Mouse (Mus musculus) embryonic facial prominence, embryonic 12.5 days (tissue): ENCODE measurements around the gene Tenm2. TPM values are rescaled to one million over a fixed set of nuclear protein-coding genes. Genes with fewer than 3 reads are reported as not detected.

Experiments
- ATAC-seq: fragments of 200-750 bp; cut with Nextera tagmentation; 2 replicates; pipeline ENCODE4 v1.8.0; 2017; ENCODE audit not compliant: insufficient number of reproducible peaks, insufficient read depth, low FRiP score, low TSS enrichment
- H3K27ac ChIP-seq: fragments of 300-500 bp; sonication (generic); 2 replicates; pipeline ENCODE4 v1.5.1; 2016; ENCODE audit warnings: mild to moderate bottlenecking
- H3K27me3 ChIP-seq: fragments of 300-500 bp; sonication (generic); 2 replicates; pipeline ENCODE4 v1.6.1; 2016; ENCODE audit warnings: mild to moderate bottlenecking, moderate library complexity
- H3K36me3 ChIP-seq: fragments of 300-500 bp; sonication (generic); 2 replicates; pipeline ENCODE4 v1.6.1; 2016; ENCODE audit warnings: mild to moderate bottlenecking
- H3K4me1 ChIP-seq: fragments of 300-500 bp; sonication (generic); 2 replicates; pipeline ENCODE4 v1.6.1; 2016
- H3K4me2 ChIP-seq: fragments of 300-500 bp; sonication (generic); replicated peaks from 2 replicates; pipeline ENCODE4 v1.6.1; 2016; ENCODE audit warnings: mild to moderate bottlenecking, moderate library complexity
- H3K4me3 ChIP-seq: fragments of 300-500 bp; sonication (generic); 2 replicates; pipeline ENCODE4 v1.5.1; 2016; ENCODE audit warnings: mild to moderate bottlenecking
- H3K9ac ChIP-seq: fragments of 300-500 bp; sonication (generic); 2 replicates; pipeline ENCODE4 v1.6.1; 2016; ENCODE audit warnings: mild to moderate bottlenecking, moderate library complexity
- H3K9me3 ChIP-seq: fragments of 300-500 bp; sonication (generic); 2 replicates; pipeline ENCODE4 v1.6.1; 2016; ENCODE audit warnings: mild to moderate bottlenecking, moderate library complexity
- WGBS: fragments of 180-500 bp; shearing (Covaris S2); methylation state at CpG from one replicate; pipeline ENCODE4 v1.1.7; 2016; 5-methylcytosine and 5-hydroxymethylcytosine counted together
- polyA plus RNA-seq: library from polyadenylated mRNA; unstranded; fragments of >200 nt; fragmentation: Nextera tagmentation; extraction: Ambion mirVana; gene quantifications from 2 replicates; pipeline ENCODE4 v1.2.1, GENCODE M21; 2016

The Tenm2 gene
- 3.4 and 3.8 TPM in 2 replicates for polyA plus RNA-seq

GRCm38 (mm10) chr11:37235914-37236600 is at the start of gene Tenm2:
Gene Tenm2, minus strand, starts transcription at chr11:37235964.
- Histone ChIP-seq H3K4me3 (peak within 1 kb of the TSS; percentile 66), H3K9me3 (no peaks in the 10 kb centered on the region), H3K4me2 (peak within 1 kb of the TSS; percentile 79), H3K36me3 (no peaks in the 10 kb centered on the region), H3K27ac (peak within 1 kb of the TSS; percentile 77), H3K9ac (peak within 1 kb of the TSS; percentile 63), H3K27me3 (peaks cover 18% of the 10 kb centered on the region), H3K4me1 (peaks cover 8% of the 10 kb centered on the region; the same call in 1 of the 2 replicates)
- under 1% methylated on average over 59 of the region's 59 CpGs for WGBS
- ATAC-seq = peak; percentile 94

DNA sequence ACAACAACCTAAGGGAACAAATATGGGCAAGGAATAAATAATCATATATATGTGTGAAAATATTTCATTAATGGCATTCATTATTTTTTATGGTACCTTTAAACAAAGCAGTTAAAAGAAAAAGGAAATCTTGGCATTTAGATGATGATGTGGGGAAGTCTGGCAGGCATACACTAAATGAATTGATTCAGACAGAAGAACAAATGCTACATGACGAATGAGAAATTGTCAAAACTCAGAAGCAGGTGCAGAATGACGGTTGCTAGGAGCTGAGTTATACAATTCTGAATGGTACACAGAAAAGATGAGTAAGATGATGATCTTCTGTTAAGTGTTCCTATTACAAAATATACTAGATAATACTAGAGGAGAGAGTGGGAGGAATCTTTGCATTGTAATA is 49.4 kb upstream of the Tenm2 start:
- no peak overlapping the region for H3K9ac ChIP-seq
- no peak for ATAC-seq
- H3K9me3 ChIP-seq = 0 out of 2 replicates have a peak, but pooled peaks cover 3% of the 10 kb centered on the region
- no peak overlapping the region for H3K27ac ChIP-seq
- 82% methylated on average over 2 of the region's 2 CpGs for WGBS
- no peak overlapping the region for H3K4me3 ChIP-seq
- H3K36me3 ChIP-seq = no peaks in the 10 kb centered on the region
- no peaks in the 10 kb centered on the region for H3K27me3 ChIP-seq
- H3K4me1 ChIP-seq = no peaks in the 10 kb centered on the region
- no peak overlapping the region for H3K4me2 ChIP-seq

DNA sequence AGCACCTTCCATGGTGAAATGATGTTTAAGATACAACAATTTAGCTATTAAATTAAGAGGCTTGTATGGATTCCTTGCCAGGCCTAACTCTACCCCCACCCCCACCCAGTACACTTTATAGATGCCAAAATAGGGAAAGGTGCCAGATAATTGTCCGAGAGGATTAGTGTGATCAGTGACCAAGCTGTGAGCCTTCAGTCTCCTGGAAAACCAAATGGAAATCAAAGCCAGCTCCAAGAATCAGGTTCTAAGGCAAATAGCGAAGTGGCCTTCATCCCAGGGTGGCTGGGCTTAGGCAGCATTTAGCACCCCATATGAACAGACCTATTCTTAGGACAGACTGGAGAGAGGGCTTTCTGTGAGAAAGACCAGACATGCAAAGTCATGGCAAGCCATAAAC is 13.0 kb upstream of the Tenm2 start:
- no peak for ATAC-seq
- 69% methylated on average over 2 of the region's 2 CpGs for WGBS

GRCm38 (mm10) chr11:37237096-37237725 is 1.4 kb upstream of the Tenm2 start:
- Histone ChIP-seq H3K36me3 (no peaks in the 10 kb centered on the region), H3K9me3 (no peaks in the 10 kb centered on the region), H3K27me3 (peaks cover 18% of the 10 kb centered on the region), H3K4me3 (peak overlapping the region; percentile 66), H3K4me1 (peaks cover 8% of the 10 kb centered on the region; the same call in 1 of the 2 replicates), H3K27ac (peak overlapping the region; percentile 77; the same call in 1 of the 2 replicates), H3K4me2 (peak overlapping the region; percentile 79), H3K9ac (peak overlapping the region; percentile 63)
- no peak for ATAC-seq
- WGBS = 35% methylated on average over 7 of the region's 7 CpGs

More for the DNA sequence above, 13.0 kb upstream of the Tenm2 start:
- H3K4me2 ChIP-seq = no peak overlapping the region
- H3K27me3 ChIP-seq = no peaks in the 10 kb centered on the region
- H3K27ac ChIP-seq = no peak overlapping the region
- no peaks in the 10 kb centered on the region for H3K4me1 ChIP-seq
- no peaks in the 10 kb centered on the region for H3K9me3 ChIP-seq
- no peak overlapping the region for H3K9ac ChIP-seq
- H3K4me3 ChIP-seq = no peak overlapping the region
- H3K36me3 ChIP-seq = no peaks in the 10 kb centered on the region

DNA sequence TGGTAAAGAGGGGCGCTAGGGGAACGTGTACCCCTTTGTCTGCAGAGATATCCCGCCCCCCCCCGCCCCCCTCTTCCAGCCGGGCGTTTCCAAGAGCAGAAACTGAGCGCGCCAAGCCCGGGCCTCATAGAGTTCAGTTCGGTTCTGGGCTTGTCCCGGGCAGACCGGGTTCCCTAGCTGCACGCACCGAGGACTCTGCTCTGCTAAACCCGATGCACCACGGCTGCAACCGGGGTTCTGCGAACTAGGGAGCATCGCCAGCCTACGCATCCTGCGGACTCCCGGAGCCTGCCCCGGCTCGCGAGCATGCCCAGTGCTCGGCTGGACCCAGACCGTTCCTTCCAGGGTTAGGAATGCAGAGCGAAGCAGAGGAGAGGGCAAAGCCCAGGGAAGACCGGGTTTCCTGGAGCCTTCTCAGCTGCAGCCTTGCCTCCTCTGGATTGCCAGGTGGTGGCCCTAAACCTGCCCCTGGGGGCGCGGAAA is 878 bp upstream of the Tenm2 start:
- peaks cover 8% of the 10 kb centered on the region; the same call in 1 of the 2 replicates for H3K4me1 ChIP-seq
- H3K36me3 ChIP-seq = no peaks in the 10 kb centered on the region
- under 1% methylated on average over 31 of the region's 31 CpGs for WGBS
- no peaks in the 10 kb centered on the region for H3K9me3 ChIP-seq
- H3K27me3 ChIP-seq = peaks cover 18% of the 10 kb centered on the region
- peak; percentile 76 for ATAC-seq
- H3K4me3 ChIP-seq = peak overlapping the region; percentile 66
- peak overlapping the region; percentile 77 for H3K27ac ChIP-seq
- peak overlapping the region; percentile 63 for H3K9ac ChIP-seq
- H3K4me2 ChIP-seq = peak overlapping the region; percentile 79

DNA sequence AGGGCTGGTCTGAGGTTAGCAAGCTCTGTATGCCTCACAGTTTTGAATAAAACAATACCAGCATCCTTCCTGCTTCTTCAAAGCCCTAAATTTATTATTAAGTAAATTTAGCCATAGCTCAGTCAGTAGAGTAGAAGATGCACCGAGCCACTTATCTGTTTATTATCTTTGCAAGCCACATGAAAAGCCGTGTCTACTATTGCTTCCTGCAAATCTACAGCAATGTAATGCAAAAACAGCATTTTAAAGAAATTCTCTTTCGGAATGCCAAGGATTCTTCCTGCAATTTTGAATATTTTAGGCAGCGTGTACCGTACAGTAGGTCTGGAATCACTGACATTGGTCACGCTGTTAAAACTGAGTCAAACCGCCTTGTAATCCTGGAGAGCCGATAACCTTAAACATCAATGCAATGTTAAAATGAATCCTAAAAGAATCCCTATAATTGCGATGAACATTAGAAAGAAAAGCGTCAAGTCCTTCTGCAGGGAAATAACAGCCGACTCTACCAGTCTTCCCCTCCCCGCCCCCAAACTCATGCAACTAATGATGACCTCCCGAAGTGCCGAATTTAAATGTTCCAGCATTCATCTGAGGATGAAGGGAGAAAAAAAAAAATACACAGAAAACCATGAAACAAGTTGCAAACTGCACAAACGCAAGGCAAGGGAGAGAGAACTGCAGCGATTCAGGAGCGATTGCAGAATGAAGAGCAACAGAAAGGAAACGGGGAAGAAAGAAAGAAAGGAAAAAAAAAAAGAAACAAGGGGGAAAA is 556 bp downstream of the Tenm2 start:
- Histone ChIP-seq H3K4me3 (peak overlapping the region; percentile 66), H3K4me1 (peaks cover 8% of the 10 kb centered on the region; the same call in 1 of the 2 replicates), H3K9me3 (no peaks in the 10 kb centered on the region), H3K36me3 (no peaks in the 10 kb centered on the region), H3K9ac (peak overlapping the region; percentile 63), H3K27ac (0 out of 2 replicates have a peak overlapping the region, but pooled peaks have one; percentile 77), H3K27me3 (peaks cover 18% of the 10 kb centered on the region), H3K4me2 (peak overlapping the region; percentile 79)
- no peak for ATAC-seq
- WGBS = 8% methylated on average over 18 of the region's 18 CpGs

GRCm38 (mm10) chr11:37227404-37227803 is 8.4 kb downstream of the Tenm2 start:
- no peaks in the 10 kb centered on the region for H3K4me1 ChIP-seq
- no peak for ATAC-seq
- H3K36me3 ChIP-seq = no peaks in the 10 kb centered on the region
- H3K4me3 ChIP-seq = no peak overlapping the region
- no peaks in the 10 kb centered on the region for H3K9me3 ChIP-seq
- no peak overlapping the region for H3K9ac ChIP-seq
- no peaks in the 10 kb centered on the region for H3K27me3 ChIP-seq
- no peak overlapping the region for H3K27ac ChIP-seq
- H3K4me2 ChIP-seq = no peak overlapping the region
- 64% methylated on average over 1 of the region's 1 CpGs for whole genome bisulfite sequencing

DNA sequence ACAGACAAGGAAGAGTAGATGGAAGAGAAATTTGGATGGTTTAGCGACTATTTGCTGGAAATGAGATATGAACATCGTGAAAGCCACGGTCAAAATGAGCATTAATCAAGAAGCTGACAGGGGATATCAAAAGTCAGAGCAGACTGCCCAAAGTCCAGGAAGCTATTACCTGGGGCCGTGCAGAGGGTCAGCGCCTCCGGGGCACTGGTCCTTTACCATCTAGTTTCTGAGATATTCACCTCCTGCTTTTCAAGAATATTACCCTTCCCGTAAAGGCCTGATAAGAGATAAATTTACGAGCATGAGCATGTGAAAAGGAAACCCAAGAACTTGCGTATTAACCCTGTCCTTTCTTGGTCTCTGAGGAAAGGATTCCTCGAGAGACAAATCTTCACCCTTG is 8.8 kb downstream of the Tenm2 start:
- H3K27ac ChIP-seq = no peak overlapping the region
- ATAC-seq = no peak
- H3K4me2 ChIP-seq = no peak overlapping the region
- WGBS = 70% methylated on average over 10 of the region's 10 CpGs
- H3K4me1 ChIP-seq = no peaks in the 10 kb centered on the region
- no peaks in the 10 kb centered on the region for H3K9me3 ChIP-seq
- no peaks in the 10 kb centered on the region for H3K27me3 ChIP-seq
- no peaks in the 10 kb centered on the region for H3K36me3 ChIP-seq
- H3K9ac ChIP-seq = no peak overlapping the region
- H3K4me3 ChIP-seq = no peak overlapping the region

GRCm38 (mm10) chr11:37222737-37223136 is 13.0 kb downstream of the Tenm2 start:
- no peak overlapping the region for H3K4me3 ChIP-seq
- ATAC-seq = no peak
- H3K9me3 ChIP-seq = no peaks in the 10 kb centered on the region
- no peak overlapping the region for H3K4me2 ChIP-seq
- H3K9ac ChIP-seq = no peak overlapping the region
- H3K36me3 ChIP-seq = no peaks in the 10 kb centered on the region
- H3K27ac ChIP-seq = no peak overlapping the region
- WGBS = 76% methylated on average over 2 of the region's 2 CpGs
- no peaks in the 10 kb centered on the region for H3K4me1 ChIP-seq
- no peaks in the 10 kb centered on the region for H3K27me3 ChIP-seq

DNA sequence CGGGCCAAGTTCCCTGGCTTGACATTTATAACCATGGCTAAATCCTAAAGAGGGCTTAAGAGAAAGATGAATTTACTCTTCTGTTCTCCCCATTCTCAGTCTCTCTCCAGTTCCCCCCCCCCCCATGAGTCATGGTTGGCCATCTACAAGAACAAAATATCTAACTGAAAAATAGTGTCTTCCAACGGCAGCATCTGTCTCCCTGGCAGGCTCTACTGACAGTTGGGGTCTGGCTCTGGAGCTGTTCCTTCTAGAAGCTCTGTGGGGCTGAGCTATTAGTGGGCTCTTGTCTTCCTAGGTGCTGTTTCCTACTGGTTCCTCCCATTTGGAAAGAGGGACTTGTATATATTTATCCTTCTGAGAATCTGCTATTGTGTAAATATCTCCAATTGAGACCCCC is 13.7 kb downstream of the Tenm2 start:
- no peak overlapping the region for H3K27ac ChIP-seq
- H3K27me3 ChIP-seq = no peaks in the 10 kb centered on the region
- H3K9me3 ChIP-seq = no peaks in the 10 kb centered on the region
- no peaks in the 10 kb centered on the region for H3K4me1 ChIP-seq
- no peak overlapping the region for H3K4me3 ChIP-seq
- no peak for ATAC-seq
- H3K36me3 ChIP-seq = no peaks in the 10 kb centered on the region
- no peak overlapping the region for H3K4me2 ChIP-seq
- H3K9ac ChIP-seq = no peak overlapping the region
- WGBS = 91% methylated on average over 2 of the region's 2 CpGs

- Histone ChIP-seq H3K9ac (no peak overlapping the region), H3K4me3 (no peak overlapping the region), H3K27ac (no peak overlapping the region), H3K9me3 (no peaks in the 10 kb centered on the region), H3K27me3 (no peaks in the 10 kb centered on the region), H3K4me2 (no peak overlapping the region), H3K4me1 (no peaks in the 10 kb centered on the region), H3K36me3 (no peaks in the 10 kb centered on the region)
- whole genome bisulfite sequencing = 82% methylated on average over 6 of the region's 6 CpGs
- no peak for ATAC-seq
Observed at GRCm38 (mm10) chr11:37220921-37221320, 14.8 kb downstream of the Tenm2 start.
